In the genomic region with DNA sequence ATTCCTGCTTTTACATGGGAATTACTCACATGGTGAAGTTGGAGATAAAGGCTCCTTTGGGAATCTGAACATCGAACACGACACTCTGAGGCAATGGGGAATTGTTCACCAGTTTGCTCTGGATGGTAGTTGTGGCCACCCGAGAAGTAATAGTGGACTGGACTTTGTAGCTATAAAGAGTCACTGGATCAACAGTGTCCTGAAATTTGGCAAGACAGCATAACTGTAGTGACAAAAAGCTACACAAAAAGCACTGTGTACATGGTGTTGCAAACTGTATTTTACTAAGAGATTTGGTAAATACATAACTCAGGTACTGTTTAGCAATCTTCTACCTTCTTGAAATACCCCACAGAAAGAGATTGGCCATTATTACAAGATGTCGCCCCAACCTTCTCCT, we compare ENCODE assay signal across 28 mouse cellular contexts. TPM values are rescaled to one million over a fixed set of nuclear protein-coding genes. Genes with fewer than 3 reads are reported as not detected.
DNase-seq lines count a peak whose midpoint lies in the region; ATAC-seq and TF ChIP-seq lines count a peak whose summit lies in the region.
"Had no signal": no experiment of that assay in that cellular context is flagged by ENCODE, and none has a peak within 500 bp of the region (broad histone marks: within the 10 kb centered on the region; RNA-seq: fewer than 3 reads in every experiment).

No protein-coding gene starts in this region.

- peak overlapping the region; percentile 90 for H3K9ac ChIP-seq in liver, adult 2 months (ENCODE audit: low read depth, low read length)
- H3K9ac ChIP-seq in liver, embryonic 14.5 days (replicated peaks): no peak overlapping the region
- no peak overlapping the region for H3K9ac ChIP-seq in liver, postnatal 0 days (replicated peaks)
- H3K9ac ChIP-seq: embryonic facial prominence, embryonic 12.5 days; embryonic facial prominence, embryonic 15.5 days; forebrain, embryonic 15.5 days; heart, embryonic 13.5 days; hindbrain, embryonic 14.5 days had no signal

- H3K4me3 ChIP-seq in liver, adult 2 months (ENCODE audit: insufficient read depth, low read depth, low read length): peak overlapping the region; percentile 58
- no peak overlapping the region for H3K4me3 ChIP-seq in liver, embryonic 14.5 days (ENCODE audit: insufficient read depth in 1 of 2, low read depth in 2 of 2, low read length in 2 of 2)
- no peak overlapping the region for H3K4me3 ChIP-seq in liver, postnatal 0 days (ENCODE audit: low read depth, low read length)
- H3K4me3 ChIP-seq: embryonic facial prominence, embryonic 12.5 days; embryonic facial prominence, embryonic 15.5 days; forebrain, embryonic 15.5 days; heart, adult 2 months; heart, embryonic 10.5 days; heart, embryonic 13.5 days had no signal

- DNase-seq in liver, adult 2 months (ENCODE audit: extremely low read depth, low read depth, low spot score): peak; percentile 99
- DNase-seq in liver: no peak
- DNase-seq in liver, embryonic 14.5 days (ENCODE audit: low read depth in 3 of 3, low spot score in 3 of 3): no peak
- DNase-seq in liver, postnatal 0 days: no peak
- no peak for DNase-seq in gastrocnemius, postnatal 4 days (ENCODE audit: low spot score in 2 of 2)
- no peak for DNase-seq in cerebellum, postnatal 10 days
- DNase-seq: adrenal gland, postnatal 10 days; adrenal gland, postnatal 36 days; B cell, adult 2 months; cerebellum, adult 18-20 months; cerebellum, adult 9-10 months; cerebellum, postnatal 25 days; gastrocnemius, postnatal 25 days; heart, adult 2 months; heart, postnatal 14 days; heart, postnatal 4 days had no signal

- peaks cover 21% of the 10 kb centered on the region for H3K4me1 ChIP-seq in liver, adult 2 months (ENCODE audit: control insufficient read depth, insufficient read depth, low read length)
- no peaks in the 10 kb centered on the region for H3K4me1 ChIP-seq in liver, embryonic 14.5 days (replicated peaks; ENCODE audit: control insufficient read depth in 2 of 2, insufficient read depth in 2 of 2, low read length in 1 of 2)
- H3K4me1 ChIP-seq in liver, postnatal 0 days (ENCODE audit: insufficient read depth): no peaks in the 10 kb centered on the region
- H3K4me1 ChIP-seq: embryonic facial prominence, embryonic 12.5 days; embryonic facial prominence, embryonic 15.5 days; forebrain, embryonic 15.5 days; heart, embryonic 10.5 days; heart, embryonic 13.5 days had no signal

- no peak for TF ChIP-seq EP300 in liver, embryonic 14.5 days (IDR thresholded peaks at IDR 0.05; ENCODE audit: low read depth)
- no peak for TF ChIP-seq EP300 in liver, postnatal 0 days (IDR thresholded peaks at IDR 0.05; ENCODE audit: low read depth)

- WGBS in liver, adult 2 months: 34% methylated on average over 4 of the region's 4 CpGs
- WGBS in liver, embryonic 14.5 days (ENCODE audit: insufficient replicate concordance): 53% methylated on average over 4 of the region's 4 CpGs
- 54% methylated on average over 4 of the region's 4 CpGs for WGBS in liver, postnatal 0 days (ENCODE audit: insufficient replicate concordance)

- TF ChIP-seq CTCF in liver, adult 2 months (IDR thresholded peaks at IDR 0.05; ENCODE audit: low read depth, low read length): no peak
- TF ChIP-seq CTCF in liver, embryonic 14.5 days (IDR thresholded peaks at IDR 0.05; ENCODE audit: low read depth): no peak
- no peak for TF ChIP-seq CTCF in liver, postnatal 0 days (IDR thresholded peaks at IDR 0.05; ENCODE audit: low read depth)

- H3K27me3 ChIP-seq in liver, adult 2 months (ENCODE audit: control insufficient read depth, insufficient read depth, low read length): no peaks in the 10 kb centered on the region
- no peaks in the 10 kb centered on the region for H3K27me3 ChIP-seq in liver, embryonic 14.5 days (ENCODE audit: control insufficient read depth, insufficient read depth, low read length)
- no peaks in the 10 kb centered on the region for H3K27me3 ChIP-seq in liver, postnatal 0 days (ENCODE audit: insufficient read depth, low read length)
- H3K27me3 ChIP-seq: CH12.LX; embryonic facial prominence, embryonic 12.5 days; embryonic facial prominence, embryonic 15.5 days; forebrain, embryonic 15.5 days; Patski had no signal

- TF ChIP-seq POLR2A in liver, adult 2 months (IDR thresholded peaks at IDR 0.05; ENCODE audit: extremely low read depth, insufficient read depth, low read length): no peak

- peaks cover 40% of the 10 kb centered on the region for H3K36me3 ChIP-seq in liver, adult 2 months (ENCODE audit: control insufficient read depth, insufficient read depth, low read length)
- H3K36me3 ChIP-seq in liver, embryonic 14.5 days (replicated peaks; ENCODE audit: control insufficient read depth, insufficient read depth, low read depth): no peaks in the 10 kb centered on the region
- peaks cover 8% of the 10 kb centered on the region; the same call in 1 of the 2 replicates for H3K36me3 ChIP-seq in liver, postnatal 0 days (replicated peaks; ENCODE audit: insufficient read depth, low read length)
- H3K36me3 ChIP-seq: embryonic facial prominence, embryonic 12.5 days; embryonic facial prominence, embryonic 15.5 days; forebrain, embryonic 15.5 days; G1E; heart, embryonic 10.5 days; heart, embryonic 13.5 days had no signal

- no peaks in the 10 kb centered on the region for H3K9me3 ChIP-seq in liver, embryonic 14.5 days (ENCODE audit: control insufficient read depth, low read length)
- no peaks in the 10 kb centered on the region for H3K9me3 ChIP-seq in liver, postnatal 0 days (ENCODE audit: low read length)
- H3K9me3 ChIP-seq: embryonic facial prominence, embryonic 12.5 days; embryonic facial prominence, embryonic 15.5 days; forebrain, embryonic 15.5 days; G1E; heart, embryonic 10.5 days; heart, embryonic 13.5 days had no signal

- peak overlapping the region; percentile 34; the same call in 1 of the 2 replicates for H3K4me2 ChIP-seq in liver, embryonic 14.5 days (ENCODE audit: low read depth)
- peak overlapping the region; percentile 60 for H3K4me2 ChIP-seq in liver, postnatal 0 days (ENCODE audit: low read depth, low read length)
- H3K4me2 ChIP-seq: embryonic facial prominence, embryonic 12.5 days; embryonic facial prominence, embryonic 15.5 days; forebrain, embryonic 15.5 days; heart, embryonic 13.5 days; hindbrain, embryonic 14.5 days had no signal

- ATAC-seq in liver, embryonic 14.5 days (ENCODE audit: insufficient read depth): no peak
- peak; percentile 55 for ATAC-seq in liver, postnatal 0 days
- ATAC-seq: forebrain, embryonic 15.5 days; hindbrain, postnatal 0 days; Patski had no signal

- peak overlapping the region; percentile 100 for H3K27ac ChIP-seq in liver, adult 2 months (replicated peaks; ENCODE audit: insufficient read depth, low read depth, low read length)
- H3K27ac ChIP-seq in liver, embryonic 14.5 days: no peak overlapping the region
- peak overlapping the region; percentile 84 for H3K27ac ChIP-seq in liver, postnatal 0 days (ENCODE audit: low read depth)
- H3K27ac ChIP-seq: embryonic facial prominence, embryonic 12.5 days; embryonic facial prominence, embryonic 15.5 days; forebrain, embryonic 15.5 days; heart, adult 2 months; heart, embryonic 10.5 days; heart, embryonic 13.5 days; hindbrain, embryonic 14.5 days; hindbrain, postnatal 0 days had no signal

- H3K79me2 ChIP-seq in liver, adult 2 months (ENCODE audit: control insufficient read depth, insufficient read depth, low read length): peaks cover 3% of the 10 kb centered on the region; the same call in 1 of the 2 replicates

RNA-seq across cellular contexts. Expression of a gene that starts 5.1 kb away (rescaled TPM):
- 677 and 1,125 TPM in 2 replicates for total RNA-seq in liver, adult 2 months (2014; rRNA removed)
- 409 and 422 TPM in 2 replicates for polyA plus RNA-seq in liver, adult 2 months (2012; rRNA removed)
- polyA plus RNA-seq in liver, embryonic 14.5 days (2012; rRNA removed): 236 and 321 TPM in 2 replicates
- polyA plus RNA-seq in liver, embryonic 14.5 days (2014; fragmentation: Nextera tagmentation; extraction: Ambion mirVana): 260 and 296 TPM in 2 replicates
- 527 and 547 TPM in 2 replicates for polyA plus RNA-seq in liver, postnatal 0 days (2015; fragmentation: Nextera tagmentation; extraction: Ambion mirVana)
- total RNA-seq in gastrocnemius, postnatal 4 days (2021): 1 to 10 TPM in 1 of 2 experiments, under 1 TPM in 1; 0.66 to 4.1 TPM
- total RNA-seq: CH12.LX; common myeloid progenitor, adult 5-6 weeks; granulocyte monocyte progenitor cell, adult 5-6 weeks had no signal
- polyA plus RNA-seq: G1E had no signal

RNA-seq across cellular contexts. Expression of a gene that starts 27.2 kb away (rescaled TPM):
- 7.4 and 7.8 TPM in 2 replicates for total RNA-seq in liver, adult 2 months (2014; rRNA removed)
- 1.9 and 4.6 TPM in 2 replicates for polyA plus RNA-seq in liver, adult 2 months (2012; rRNA removed)
- 1.4 and 2.0 TPM in 2 replicates for polyA plus RNA-seq in liver, embryonic 14.5 days (2012; rRNA removed)
- polyA plus RNA-seq in liver, embryonic 14.5 days (2014; fragmentation: Nextera tagmentation; extraction: Ambion mirVana): 2.5 and 2.8 TPM in 2 replicates
- polyA plus RNA-seq in liver, postnatal 0 days (2015; fragmentation: Nextera tagmentation; extraction: Ambion mirVana): 2.8 and 3.2 TPM in 2 replicates
- total RNA-seq in gastrocnemius, postnatal 4 days (2021): 100 to 1,000 TPM; 106 to 122 TPM
- polyA plus RNA-seq: G1E, Patski had no signal

RNA-seq across cellular contexts. Expression of a gene that starts 45.7 kb away (rescaled TPM):
- total RNA-seq in liver, adult 2 months (2014; rRNA removed): 5.2 and 7.7 TPM in 2 replicates
- polyA plus RNA-seq in liver, adult 2 months (2012; rRNA removed): 1.3 and 1.9 TPM in 2 replicates
- polyA plus RNA-seq in liver, embryonic 14.5 days (2012; rRNA removed): 3.8 and 8.7 TPM in 2 replicates
- polyA plus RNA-seq in liver, embryonic 14.5 days (2014; fragmentation: Nextera tagmentation; extraction: Ambion mirVana): 14.2 and 14.6 TPM in 2 replicates
- polyA plus RNA-seq in liver, postnatal 0 days (2015; fragmentation: Nextera tagmentation; extraction: Ambion mirVana): 16.1 and 16.2 TPM in 2 replicates
- 10 to 100 TPM; 10.1 to 11.0 TPM for total RNA-seq in gastrocnemius, postnatal 4 days (2021)

RNA-seq across cellular contexts. Expression of a gene that starts 45.8 kb away (rescaled TPM):
- 559 and 593 TPM in 2 replicates for total RNA-seq in liver, adult 2 months (2014; rRNA removed)
- 314 and 324 TPM in 2 replicates for polyA plus RNA-seq in liver, adult 2 months (2012; rRNA removed)
- 147 and 186 TPM in 2 replicates for polyA plus RNA-seq in liver, embryonic 14.5 days (2012; rRNA removed)
- polyA plus RNA-seq in liver, embryonic 14.5 days (2014; fragmentation: Nextera tagmentation; extraction: Ambion mirVana): 390 and 409 TPM in 2 replicates
- 439 and 445 TPM in 2 replicates for polyA plus RNA-seq in liver, postnatal 0 days (2015; fragmentation: Nextera tagmentation; extraction: Ambion mirVana)
- total RNA-seq in gastrocnemius, postnatal 4 days (2021): 100 to 1,000 TPM; 529 to 571 TPM
